Comparison of ENCODE assay signal across 16 mouse cellular contexts in genomic region chr15:79962661-79963060, GRCm38 (mm10). TPM values are rescaled to one million over a fixed set of nuclear protein-coding genes. Genes with fewer than 3 reads are reported as not detected.
DNase-seq lines count a peak whose midpoint lies in the region; TF ChIP-seq lines count a peak whose summit lies in the region.
"Had no signal": no experiment of that assay in that cellular context is flagged by ENCODE, and none has a peak within 500 bp of the region (broad histone marks: within the 10 kb centered on the region; RNA-seq: fewer than 3 reads in every experiment).

No protein-coding gene starts in this region.

- no peak for TF ChIP-seq CTCF in left cerebral cortex, adult 2 months (IDR thresholded peaks at IDR 0.05)

- peak; percentile 46 for DNase-seq in left cerebral cortex, postnatal 4 days
- DNase-seq in left cerebral cortex, adult 2 months (ENCODE audit: extremely low spot score in 1 of 2, low spot score in 2 of 2): no peak
- no peak for DNase-seq in ES-E14 (ENCODE audit: low read depth, low spot score)
- peak; percentile 86 for DNase-seq in cerebellum, adult 11-12 months
- peak; percentile 78 to 83 for DNase-seq in cerebellum, postnatal 25 days
- DNase-seq in kidney, postnatal 14 days: no peak
- no peak for DNase-seq in heart, adult 11 months
- DNase-seq: adrenal gland, adult 2 months; thymus, adult 18-20 months had no signal

- no peaks in the 10 kb centered on the region for H3K9me3 ChIP-seq in ES-E14 (ENCODE audit: control insufficient read depth, insufficient read depth, low read depth, low read length)
- H3K9me3 ChIP-seq: embryonic facial prominence, embryonic 13.5 days; intestine, embryonic 15.5 days; neural tube, embryonic 12.5 days had no signal

- H3K4me3 ChIP-seq in left cerebral cortex, adult 2 months: no peak overlapping the region
- H3K4me3 ChIP-seq in ES-E14 (ENCODE audit: insufficient read depth in 1 of 2, low read depth in 1 of 2, low read length in 2 of 2, poor library complexity in 1 of 2, severe bottlenecking in 1 of 2): peak overlapping the region; percentile 15 to 23; a peak in 3 of 4 replicates
- H3K4me3 ChIP-seq: embryonic facial prominence, embryonic 13.5 days; intestine, embryonic 15.5 days; kidney, embryonic 15.5 days; layer of hippocampus, adult 2 months; limb, embryonic 13.5 days; neural tube, embryonic 12.5 days had no signal

- H3K36me3 ChIP-seq in ES-E14 (ENCODE audit: control insufficient read depth, insufficient read depth, low read length, poor library complexity, severe bottlenecking): peaks cover 33% of the 10 kb centered on the region
- H3K36me3 ChIP-seq: embryonic facial prominence, embryonic 13.5 days; intestine, embryonic 15.5 days; kidney, embryonic 15.5 days; limb, embryonic 13.5 days; neural tube, embryonic 12.5 days had no signal

- peaks cover 2 to 24% of the 10 kb centered on the region in 2 experiments; a peak in 3 of 4 replicates for H3K4me1 ChIP-seq in ES-E14 (ENCODE audit: control insufficient read depth in 2 of 2, insufficient read depth in 2 of 2, low read length in 2 of 2, poor library complexity in 1 of 2)
- H3K4me1 ChIP-seq: intestine, embryonic 15.5 days; limb, embryonic 13.5 days had no signal

- intact Hi-C loops in left cerebral cortex, postnatal 4 days (cut with DNase I): no loop called here
- intact Hi-C loops in left cerebral cortex, adult 2 months (cut with DNase I): no loop called here

- in situ Hi-C loops in ES-E14 (cut with MboI; ENCODE audit: low sequenced_read_pairs in 2 of 2, unreplicated experiment in 2 of 2): no loop called here

- peak overlapping the region; percentile 7; the same call in 1 of the 2 replicates for H3K9ac ChIP-seq in ES-E14 (ENCODE audit: insufficient read depth, low read depth, low read length, poor library complexity, severe bottlenecking)
- H3K9ac ChIP-seq: embryonic facial prominence, embryonic 13.5 days; intestine, embryonic 15.5 days; kidney, embryonic 15.5 days; limb, embryonic 13.5 days; liver, embryonic 14.5 days; neural tube, embryonic 12.5 days had no signal

- no peak overlapping the region for H3K27ac ChIP-seq in left cerebral cortex, adult 2 months
- peak overlapping the region; percentile 9; the same call in 1 of the 2 replicates for H3K27ac ChIP-seq in ES-E14 (ENCODE audit: insufficient read depth, low read depth, low read length, poor library complexity, severe bottlenecking)
- H3K27ac ChIP-seq: embryonic facial prominence, embryonic 13.5 days; intestine, embryonic 15.5 days; kidney, embryonic 15.5 days; layer of hippocampus, adult 2 months; limb, embryonic 13.5 days; liver, embryonic 14.5 days; neural tube, embryonic 12.5 days had no signal

TF ChIP-seq in ES-E14, 5 proteins besides CTCF, POLR2A, EP300 and RAD21:
- TF ChIP-seq CHD2 (IDR thresholded peaks at IDR 0.05; ENCODE audit: low read depth, low read length): no peak
- no peak for TF ChIP-seq ZC3H11A (IDR thresholded peaks at IDR 0.05; ENCODE audit: borderline replicate concordance, low read depth, low read length)
- no peak for TF ChIP-seq MAFK (IDR thresholded peaks at IDR 0.05; ENCODE audit: insufficient read depth, low read depth, low read length)

RNA-seq across cellular contexts. Expression of gene Cbx7, which starts 8.3 kb away (rescaled TPM):
- total RNA-seq in left cerebral cortex, postnatal 4 days (2021): 1 to 10 TPM; 5.6 to 6.8 TPM
- total RNA-seq in left cerebral cortex, adult 2 months (2021): 10 to 100 TPM; 52.3 to 52.6 TPM
- total RNA-seq in ES-E14 (2012; rRNA removed): 171 and 233 TPM in 2 replicates

RNA-seq across cellular contexts. Expression of gene Pdgfb, which starts 52.1 kb away (rescaled TPM):
- total RNA-seq in left cerebral cortex, postnatal 4 days (2021): 10 to 100 TPM; 19.2 to 26.6 TPM
- 10 to 100 TPM; 32.7 to 41.7 TPM for total RNA-seq in left cerebral cortex, adult 2 months (2021)
- 9.5 and 12.1 TPM in 2 replicates for total RNA-seq in ES-E14 (2012; rRNA removed)

Comparison
In these comparisons a context has a peak if more than half of its experiments do, and no peak if none do; other contexts are left out.
1. DNase-seq: peak in left cerebral cortex, postnatal 4 days (single experiment), cerebellum, adult 11-12 months (single experiment) and cerebellum, postnatal 25 days (2 of 2); none in left cerebral cortex, adult 2 months (0 of 2), ES-E14 (single experiment), kidney, postnatal 14 days (single experiment) and heart, adult 11 months (single experiment).
2. RNA of gene Cbx7, which starts 8.3 kb away (total RNA-seq): 171 to 233 TPM in ES-E14 and 52.3 to 52.6 TPM in left cerebral cortex, adult 2 months; 5.6 to 6.8 TPM in left cerebral cortex, postnatal 4 days; every median in the first group is over 4 times any median in the second.